Mouse (Mus musculus) adrenal gland, adult 18-20 months (tissue): Measurements from ENCODE around the gene Olfr78. TPM values are rescaled to one million over a fixed set of nuclear protein-coding genes. Genes with fewer than 3 reads are reported as not detected.

Source experiments
- DNase-seq, 2 experiments: peaks; one replicate each; pipeline ENCODE4 v3.0.0; 2021 to 2022; ENCODE audit warnings: low spot score in 2 of 2
- long read RNA-seq, 2 experiments: library from polyadenylated mRNA; stranded (forward); transcript quantifications; one replicate each; pipeline ENCODE4 v2.0.0; 2021
- total RNA-seq, 2 experiments: library from RNA; stranded (reverse); gene quantifications; 1 replicate in 1 of 2; 2 replicates in 1 of 2; pipeline ENCODE4 v1.2.3; 2021

Olfr78 gene
- under 1 TPM in 1 of 2 experiments, not detected in 1; 0.22 TPM for total RNA-seq
- long read RNA-seq, experiment 1: 0 reads
- long read RNA-seq, experiment 2: 0 reads

- DNase-seq: no peak
Observed at GRCm38 (mm10) chr7:102759266-102759665, at the start of gene Olfr78, which contains the start of gene Olfr560. Gene Olfr78 (minus strand): TSS chr7:102759471. Gene Olfr560 (minus strand): TSS chr7:102759366.

- no peak for DNase-seq
Observed at GRCm38 (mm10) chr7:102803180-102803579, 43.9 kb upstream of the Olfr78 start, which contains the start of gene Olfr564. Gene Olfr564 (plus strand): TSS chr7:102803480.

- DNase-seq: no peak
Observed at GRCm38 (mm10) chr7:102770921-102771320, 11.7 kb upstream of the Olfr78 start, which contains the start of gene Olfr561. Gene Olfr561 (plus strand): TSS chr7:102771221.

GRCm38 (mm10) chr7:102752086-102752485 is 7.2 kb downstream of the Olfr78 start:
- DNase-seq: no peak

- DNase-seq: no peak
Observed at GRCm38 (mm10) chr7:102737705-102738104, 21.6 kb downstream of the Olfr78 start.

GRCm38 (mm10) chr7:102733793-102734192 is 25.5 kb downstream of the Olfr78 start:
- DNase-seq: no peak

- DNase-seq: no peak
Observed at GRCm38 (mm10) chr7:102727391-102727790, 31.9 kb downstream of the Olfr78 start, which contains the start of gene Olfr559. Gene Olfr559 (minus strand): TSS chr7:102727491.

- DNase-seq: no peak
Observed at GRCm38 (mm10) chr7:102718970-102719369, 40.3 kb downstream of the Olfr78 start, which contains the start of gene Olfr33. Gene Olfr33 (minus strand): TSS chr7:102719070.

- DNase-seq: no peak
Observed at GRCm38 (mm10) chr7:102701915-102702314, 57.4 kb downstream of the Olfr78 start, which contains the start of gene Olfr558. Gene Olfr558 (plus strand): TSS chr7:102702215.

GRCm38 (mm10) chr7:102698461-102698860 is 60.8 kb downstream of the Olfr78 start:
- DNase-seq: no peak

- DNase-seq: peak; percentile 35 to 36
Observed at GRCm38 (mm10) chr7:102695358-102696125, 63.7 kb downstream of the Olfr78 start, which contains the start of gene Olfr557. Gene Olfr557 (plus strand): TSS chr7:102695910.

Other genes with a start within 250 kb of the Olfr78 start
- gene Olfr547, start 224.7 kb downstream of the Olfr78 start, total RNA-seq: not detected
- not detected for gene Olfr548-ps1, start 218.6 kb downstream of the Olfr78 start, total RNA-seq
- gene Olfr549, start 209.6 kb downstream of the Olfr78 start, total RNA-seq: not detected
- gene Trim21, start 194.0 kb downstream of the Olfr78 start, total RNA-seq: 10 to 100 TPM; 12.1 to 14.6 TPM
- not detected for gene Olfr550, start 188.0 kb downstream of the Olfr78 start, total RNA-seq
- gene Olfr551, start 167.6 kb downstream of the Olfr78 start, total RNA-seq: not detected
- gene Olfr552, start 161.7 kb downstream of the Olfr78 start, total RNA-seq: under 1 TPM in 1 of 2 experiments, not detected in 1; 0.10 TPM
- gene Olfr553, start 141.3 kb downstream of the Olfr78 start, total RNA-seq: not detected
- not detected for gene Olfr554, start 121.0 kb downstream of the Olfr78 start, total RNA-seq
- gene Olfr555, start 100.6 kb downstream of the Olfr78 start, total RNA-seq: not detected
- gene Olfr556, start 94.6 kb downstream of the Olfr78 start, total RNA-seq: not detected
- gene Trim68, start 72.1 kb downstream of the Olfr78 start, total RNA-seq: 1 to 10 TPM; 7.8 to 9.1 TPM
- not detected for gene Olfr557, start 63.6 kb downstream of the Olfr78 start, total RNA-seq
- under 1 TPM; 0.36 to 0.45 TPM for gene Olfr558, start 57.3 kb downstream of the Olfr78 start, total RNA-seq
- gene Olfr33, start 40.4 kb downstream of the Olfr78 start, total RNA-seq: not detected
- gene Olfr559, start 32.0 kb downstream of the Olfr78 start, total RNA-seq: not detected
- not detected for gene Olfr560, start 105 bp downstream of the Olfr78 start, total RNA-seq
- gene Olfr561, start 11.8 kb upstream of the Olfr78 start, total RNA-seq: not detected
- gene Olfr564, start 44.0 kb upstream of the Olfr78 start, total RNA-seq: not detected
- not detected for gene Olfr566, start 99.3 kb upstream of the Olfr78 start, total RNA-seq
- gene Olfr568, start 117.7 kb upstream of the Olfr78 start, total RNA-seq: not detected
- not detected for gene Olfr569, start 131.4 kb upstream of the Olfr78 start, total RNA-seq
- not detected for gene Olfr570, start 135.1 kb upstream of the Olfr78 start, total RNA-seq
- not detected for gene Olfr571, start 158.1 kb upstream of the Olfr78 start, total RNA-seq
- gene Olfr572, start 164.9 kb upstream of the Olfr78 start, total RNA-seq: not detected
- not detected for gene Olfr573-ps1, start 183.1 kb upstream of the Olfr78 start, total RNA-seq
- under 1 TPM in 1 of 2 experiments, not detected in 1; 0.38 TPM for gene Olfr574, start 189.0 kb upstream of the Olfr78 start, total RNA-seq
- gene Olfr575, start 199.3 kb upstream of the Olfr78 start, total RNA-seq: not detected
- gene Olfr576, start 203.2 kb upstream of the Olfr78 start, total RNA-seq: not detected
- not detected for gene Olfr577, start 216.5 kb upstream of the Olfr78 start, total RNA-seq
- gene Olfr578, start 229.9 kb upstream of the Olfr78 start, total RNA-seq: not detected